Mouse (Mus musculus): ENCODE results near the gene Slc5a11. TPM values are rescaled to one million over a fixed set of nuclear protein-coding genes. Genes with fewer than 3 reads are reported as not detected.

Gene Slc5a11
- polyA plus RNA-seq, 1 experiment from 2014 or later: 0.06 TPM

- no peak for ATAC-seq (ENCODE audit: low FRiP score, low TSS enrichment)
- DNase-seq (ENCODE audit: low spot score): no peak
- WGBS: 76% methylated on average over 5 of the region's 5 CpGs
These were observed 2.3 kb upstream of the Slc5a11 start for GRCm38 (mm10) chr7:123212316-123212715.

GRCm38 (mm10) chr7:123215138-123215537, 558 bp downstream of the Slc5a11 start:
- no peak overlapping the region for H3K9ac ChIP-seq (ENCODE audit: low read length)

More at GRCm38 (mm10) chr7:123212316-123212715, 2.3 kb upstream of the Slc5a11 start:
- TF ChIP-seq CTCF (IDR thresholded peaks at IDR 0.05; ENCODE audit: low read depth): 0 out of 2 replicates have a peak, but pooled peaks have one; percentile 17
- TF ChIP-seq EP300 (optimal IDR thresholded peaks at IDR 0.05): no peak
- Histone ChIP-seq H3K4me1 (replicated peaks; ENCODE audit: control insufficient read depth, insufficient read depth) (no peaks in the 10 kb centered on the region), H3K36me3 (ENCODE audit: control insufficient read depth, insufficient read depth, low read length) (no peaks in the 10 kb centered on the region), H3K4me2 (replicated peaks; ENCODE audit: low read depth) (no peak overlapping the region), H3K27ac (replicated peaks) (no peak overlapping the region), H3K4me3 (ENCODE audit: low read depth, low read length) (no peak overlapping the region), H3K27me3 (ENCODE audit: control insufficient read depth, insufficient read depth, low read length) (no peaks in the 10 kb centered on the region), H3K9me3 (ENCODE audit: control insufficient read depth, low read length) (no peaks in the 10 kb centered on the region), H3K9ac (ENCODE audit: low read length) (no peak overlapping the region)

GRCm38 (mm10) chr7:123217448-123218354, 3.1 kb downstream of the Slc5a11 start:
- Histone ChIP-seq H3K4me2 (replicated peaks; ENCODE audit: low read depth) (no peak overlapping the region), H3K27me3 (ENCODE audit: control insufficient read depth, insufficient read depth, low read length) (no peaks in the 10 kb centered on the region), H3K9ac (ENCODE audit: low read length) (no peak overlapping the region), H3K4me3 (ENCODE audit: low read depth, low read length) (no peak overlapping the region), H3K27ac (replicated peaks) (no peak overlapping the region), H3K36me3 (ENCODE audit: control insufficient read depth, insufficient read depth, low read length) (no peaks in the 10 kb centered on the region), H3K4me1 (replicated peaks; ENCODE audit: control insufficient read depth, insufficient read depth) (no peaks in the 10 kb centered on the region), H3K9me3 (ENCODE audit: control insufficient read depth, low read length) (no peaks in the 10 kb centered on the region)
- ATAC-seq (ENCODE audit: low FRiP score, low TSS enrichment) (no peak), DNase-seq (ENCODE audit: low spot score) (no peak)
- 75% methylated on average over 7 of the region's 7 CpGs for whole genome bisulfite sequencing
- TF ChIP-seq EP300 (optimal IDR thresholded peaks at IDR 0.05): no peak
- TF ChIP-seq CTCF (IDR thresholded peaks at IDR 0.05; ENCODE audit: low read depth): no peak

More at GRCm38 (mm10) chr7:123215138-123215537, 558 bp downstream of the Slc5a11 start:
- H3K9me3 ChIP-seq (ENCODE audit: control insufficient read depth, low read length): no peaks in the 10 kb centered on the region
- H3K4me3 ChIP-seq (ENCODE audit: low read depth, low read length): no peak overlapping the region
- no peak overlapping the region for H3K4me2 ChIP-seq (replicated peaks; ENCODE audit: low read depth)
- TF ChIP-seq EP300 (optimal IDR thresholded peaks at IDR 0.05): no peak
- TF ChIP-seq CTCF (IDR thresholded peaks at IDR 0.05; ENCODE audit: low read depth): no peak
- 81% methylated on average over 2 of the region's 2 CpGs for WGBS
- no peak for ATAC-seq (ENCODE audit: low FRiP score, low TSS enrichment)
- no peaks in the 10 kb centered on the region for H3K4me1 ChIP-seq (replicated peaks; ENCODE audit: control insufficient read depth, insufficient read depth)
- H3K36me3 ChIP-seq (ENCODE audit: control insufficient read depth, insufficient read depth, low read length): no peaks in the 10 kb centered on the region
- DNase-seq (ENCODE audit: low spot score): no peak
- no peaks in the 10 kb centered on the region for H3K27me3 ChIP-seq (ENCODE audit: control insufficient read depth, insufficient read depth, low read length)
- H3K27ac ChIP-seq (replicated peaks): no peak overlapping the region

GRCm38 (mm10) chr7:123218620-123219019, 4.0 kb downstream of the Slc5a11 start:
- Histone ChIP-seq H3K4me2 (replicated peaks; ENCODE audit: low read depth) (no peak overlapping the region), H3K36me3 (ENCODE audit: control insufficient read depth, insufficient read depth, low read length) (no peaks in the 10 kb centered on the region), H3K4me1 (replicated peaks; ENCODE audit: control insufficient read depth, insufficient read depth) (no peaks in the 10 kb centered on the region), H3K27me3 (ENCODE audit: control insufficient read depth, insufficient read depth, low read length) (no peaks in the 10 kb centered on the region), H3K9ac (ENCODE audit: low read length) (no peak overlapping the region), H3K27ac (replicated peaks) (no peak overlapping the region), H3K4me3 (ENCODE audit: low read depth, low read length) (no peak overlapping the region), H3K9me3 (ENCODE audit: control insufficient read depth, low read length) (no peaks in the 10 kb centered on the region)
- ATAC-seq (ENCODE audit: low FRiP score, low TSS enrichment) (no peak), DNase-seq (ENCODE audit: low spot score) (no peak)
- 52% methylated on average over 6 of the region's 6 CpGs for WGBS
- TF ChIP-seq EP300 (optimal IDR thresholded peaks at IDR 0.05) (no peak), CTCF (IDR thresholded peaks at IDR 0.05; ENCODE audit: low read depth) (no peak)

GRCm38 (mm10) chr7:123219781-123220632, 5.4 kb downstream of the Slc5a11 start:
- Histone ChIP-seq H3K9me3 (ENCODE audit: control insufficient read depth, low read length) (no peaks in the 10 kb centered on the region), H3K36me3 (ENCODE audit: control insufficient read depth, insufficient read depth, low read length) (no peaks in the 10 kb centered on the region), H3K4me2 (replicated peaks; ENCODE audit: low read depth) (no peak overlapping the region), H3K27me3 (ENCODE audit: control insufficient read depth, insufficient read depth, low read length) (no peaks in the 10 kb centered on the region), H3K27ac (replicated peaks) (no peak overlapping the region), H3K4me1 (replicated peaks; ENCODE audit: control insufficient read depth, insufficient read depth) (no peaks in the 10 kb centered on the region), H3K9ac (ENCODE audit: low read length) (no peak overlapping the region), H3K4me3 (ENCODE audit: low read depth, low read length) (no peak overlapping the region)
- no peak for DNase-seq (ENCODE audit: low spot score)
- no peak for TF ChIP-seq CTCF (IDR thresholded peaks at IDR 0.05; ENCODE audit: low read depth)
- TF ChIP-seq EP300 (optimal IDR thresholded peaks at IDR 0.05): no peak
- ATAC-seq (ENCODE audit: low FRiP score, low TSS enrichment): no peak
- 74% methylated on average over 13 of the region's 13 CpGs for WGBS

Measured in stomach, postnatal 0 days (tissue).